Mouse (Mus musculus) liver, embryonic 14.5 days (tissue): Measurements from ENCODE around the gene Sprr1b. TPM values are rescaled to one million over a fixed set of nuclear protein-coding genes. Genes with fewer than 3 reads are reported as not detected.
"Not testable (repeated sequence)": the region's sequence is repeated elsewhere in the genome, so short reads cannot be mapped to it uniquely, and the experiment has no call there.

ENCODE experiments used
- ATAC-seq: fragments of 200-750 bp; cut with Nextera tagmentation; 2 replicates; pipeline ENCODE4 v1.8.0; 2017; ENCODE audit warnings: moderate number of reproducible peaks, mild to moderate bottlenecking, moderate library complexity; ENCODE audit not compliant: insufficient read depth
- DNase-seq, 3 experiments: peaks; one replicate each; pipeline ENCODE4 v3.0.0-alpha.2; 2012 to 2013; ENCODE audit warnings: low read depth in 3 of 3, low spot score in 3 of 3
- H3K27ac ChIP-seq: fragments of 300-500 bp; sonication (generic); 2 replicates; pipeline ENCODE4 v1.5.1; 2014; ENCODE audit warnings: moderate library complexity, mild to moderate bottlenecking, control low read depth, inconsistent platforms
- H3K27me3 ChIP-seq: fragments of 300-500 bp; sonication (generic); 2 replicates; pipeline ENCODE4 v1.6.1; 2014; ENCODE audit warnings: mild to moderate bottlenecking, low read length, moderate library complexity; ENCODE audit not compliant: control insufficient read depth, insufficient read depth
- H3K36me3 ChIP-seq: fragments of 300-500 bp; sonication (generic); replicated peaks from 2 replicates; pipeline ENCODE4 v1.6.1; 2014; ENCODE audit warnings: low read depth; ENCODE audit not compliant: control insufficient read depth, insufficient read depth
- H3K4me1 ChIP-seq, 2 experiments: fragments of 200-500 bp in 1 of 2; fragments of 300-500 bp in 1 of 2; sonication (generic) in 1 of 2; replicated peaks; 2 replicates each; pipeline ENCODE4 v1.6.1; 2012 to 2014; ENCODE audit warnings: antibody characterized with exemption in 1 of 2, inconsistent platforms in 1 of 2, low read length in 1 of 2; ENCODE audit not compliant: control insufficient read depth in 2 of 2, insufficient read depth in 2 of 2
- H3K4me2 ChIP-seq: fragments of 300-500 bp; sonication (generic); 2 replicates; pipeline ENCODE4 v1.6.1; 2014; ENCODE audit warnings: low read depth, mild to moderate bottlenecking, control low read depth, moderate library complexity
- H3K4me3 ChIP-seq, 2 experiments: fragments of 200-500 bp in 1 of 2; fragments of 300-500 bp in 1 of 2; sonication (generic) in 1 of 2; 2 replicates each; pipeline ENCODE4 v1.5.1; 2012 to 2014; ENCODE audit warnings: low read depth in 2 of 2, low read length in 2 of 2, mild to moderate bottlenecking in 2 of 2, control low read depth in 1 of 2, inconsistent platforms in 1 of 2, moderate library complexity in 1 of 2; ENCODE audit not compliant: insufficient read depth in 1 of 2
- H3K9ac ChIP-seq: fragments of 300-500 bp; sonication (generic); replicated peaks from 2 replicates; pipeline ENCODE4 v1.6.1; 2014; ENCODE audit warnings: mild to moderate bottlenecking, control low read depth, moderate library complexity
- H3K9me3 ChIP-seq: fragments of 300-500 bp; sonication (generic); 2 replicates; pipeline ENCODE4 v1.6.1; 2016; ENCODE audit warnings: low read length, mixed read lengths; ENCODE audit not compliant: control insufficient read depth
- CTCF ChIP-seq: IDR thresholded peaks from 2 replicates; pipeline ENCODE4 v1.5.1; 2016; ENCODE audit warnings: antibody characterized with exemption, low read depth, control low read depth
- EP300 ChIP-seq: IDR thresholded peaks from 2 replicates; pipeline ENCODE4 v1.6.1; 2016; ENCODE audit warnings: antibody characterized with exemption, low read depth
- WGBS: fragments of 180-500 bp; shearing (Covaris S2); extraction: QIAGEN DNeasy Blood & Tissue Kit; methylation state at CpG from one replicate; pipeline ENCODE4 v1.1.7; 2014; ENCODE audit not compliant: insufficient replicate concordance; 5-methylcytosine and 5-hydroxymethylcytosine counted together
- polyA plus RNA-seq, 2 experiments: library from polyadenylated mRNA; depleted of rRNA in 1 of 2; stranded (reverse) in 1 of 2; unstranded in 1 of 2; fragments of >200 nt; fragmentation: Nextera tagmentation in 1 of 2; extraction: Ambion mirVana in 1 of 2; gene quantifications; 2 replicates each; pipeline versions ENCODE4 v1.2.1 to v1.2.3; 2012 to 2014

Gene Sprr1b
- polyA plus RNA-seq (2012; rRNA removed) (not detected in 2 replicates), polyA plus RNA-seq (2014; fragmentation: Nextera tagmentation; extraction: Ambion mirVana) (not detected in 2 replicates)

DNA sequence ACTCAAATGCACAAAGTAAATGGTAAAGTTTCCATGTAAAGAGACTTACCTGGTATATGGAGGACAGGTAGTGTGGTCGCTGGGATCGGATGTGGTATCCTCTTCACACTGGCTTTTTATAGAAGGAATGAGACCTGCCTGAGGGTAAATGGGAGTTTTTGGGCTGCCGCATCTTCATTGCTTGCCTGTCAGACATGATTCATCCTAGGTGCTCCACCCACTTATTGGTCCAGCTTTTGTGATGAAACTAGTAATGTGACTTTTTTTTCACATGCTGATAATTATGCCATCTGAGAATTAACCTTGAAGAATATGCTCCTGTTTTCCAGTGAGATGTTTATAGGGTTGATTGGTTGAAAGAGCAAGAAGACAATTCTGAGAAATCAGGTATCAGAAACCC, at the start of gene Sprr1b:
Gene Sprr1b, minus strand, starts transcription at position 101 of the 400 bp plus-strand sequence.
- H3K27ac ChIP-seq, result no peak within 1 kb of the TSS
- H3K4me2 ChIP-seq, result no peak within 1 kb of the TSS
- WGBS, result 80% methylated on average over 3 of the region's 3 CpGs
- H3K9me3 ChIP-seq, result no peaks in the 10 kb centered on the region
- no peaks in the 10 kb centered on the region for H3K36me3 ChIP-seq
- no peak within 1 kb of the TSS for H3K9ac ChIP-seq
- no peak within 1 kb of the TSS for H3K4me3 ChIP-seq
- TF ChIP-seq EP300 (no peak), CTCF (no peak)
- no peak for ATAC-seq
- no peaks in the 10 kb centered on the region for H3K4me1 ChIP-seq
- no peaks in the 10 kb centered on the region for H3K27me3 ChIP-seq
- DNase-seq, result no peak

DNA sequence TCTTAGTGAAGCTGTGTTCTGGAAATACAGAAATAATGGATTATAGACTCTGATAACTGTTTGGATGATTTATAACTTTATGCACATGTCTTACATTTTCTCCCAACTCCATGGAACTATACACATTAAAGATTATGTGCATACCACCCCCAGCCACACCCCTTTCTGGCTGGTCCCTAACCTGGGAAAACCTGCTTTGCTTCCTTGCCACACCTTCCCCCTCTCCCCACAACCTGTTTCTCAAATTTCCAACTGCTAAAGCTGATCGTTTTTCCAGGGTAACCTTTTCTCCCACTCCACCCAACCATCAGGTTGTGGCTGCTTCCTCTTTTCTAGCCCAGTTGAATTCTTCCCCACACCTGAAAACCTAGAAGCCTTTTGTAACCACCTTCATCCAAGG, 47.7 kb upstream of the Sprr1b start:
- Histone ChIP-seq H3K9me3 (no peaks in the 10 kb centered on the region), H3K9ac (no peak overlapping the region), H3K27me3 (no peaks in the 10 kb centered on the region), H3K27ac (no peak overlapping the region), H3K4me1 (no peaks in the 10 kb centered on the region), H3K4me3 (no peak overlapping the region), H3K4me2 (no peak overlapping the region), H3K36me3 (no peaks in the 10 kb centered on the region)
- no peak for ATAC-seq
- no peak for DNase-seq
- TF ChIP-seq EP300, result no peak
- no peak for TF ChIP-seq CTCF
- WGBS, result 20% methylated on average over 1 of the region's 1 CpGs

DNA sequence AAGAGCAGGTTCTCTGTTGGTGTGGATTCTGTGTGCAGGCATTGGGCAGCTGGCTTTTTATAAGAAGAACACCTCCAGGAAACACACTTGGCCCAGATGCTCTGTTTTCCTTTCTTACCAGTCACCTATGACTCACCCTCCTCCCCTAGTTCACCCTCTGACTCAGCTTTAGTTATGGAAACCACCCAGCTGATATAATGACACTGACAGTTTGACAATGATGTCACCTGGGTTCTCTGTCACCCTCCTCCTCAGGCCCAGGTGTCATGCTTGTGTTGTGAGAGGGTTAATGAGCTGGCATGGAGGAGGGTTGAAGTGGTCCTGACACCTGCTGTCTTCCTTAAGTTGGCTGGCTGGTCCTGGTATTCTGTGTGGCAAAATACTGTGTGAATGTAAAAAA, 47.3 kb upstream of the Sprr1b start, which contains the start of gene Sprr1a:
Gene Sprr1a, minus strand, starts transcription at position 33 of the 400 bp plus-strand sequence.
- H3K9ac ChIP-seq, result no peak within 1 kb of the TSS
- no peak within 1 kb of the TSS for H3K27ac ChIP-seq
- H3K27me3 ChIP-seq, result no peaks in the 10 kb centered on the region
- no peaks in the 10 kb centered on the region for H3K36me3 ChIP-seq
- H3K4me2 ChIP-seq, result no peak within 1 kb of the TSS
- ATAC-seq (no peak), DNase-seq (no peak)
- H3K4me3 ChIP-seq, result no peak within 1 kb of the TSS
- H3K9me3 ChIP-seq, result no peaks in the 10 kb centered on the region
- TF ChIP-seq EP300, result no peak
- TF ChIP-seq CTCF, result no peak
- H3K4me1 ChIP-seq, result no peaks in the 10 kb centered on the region

DNA sequence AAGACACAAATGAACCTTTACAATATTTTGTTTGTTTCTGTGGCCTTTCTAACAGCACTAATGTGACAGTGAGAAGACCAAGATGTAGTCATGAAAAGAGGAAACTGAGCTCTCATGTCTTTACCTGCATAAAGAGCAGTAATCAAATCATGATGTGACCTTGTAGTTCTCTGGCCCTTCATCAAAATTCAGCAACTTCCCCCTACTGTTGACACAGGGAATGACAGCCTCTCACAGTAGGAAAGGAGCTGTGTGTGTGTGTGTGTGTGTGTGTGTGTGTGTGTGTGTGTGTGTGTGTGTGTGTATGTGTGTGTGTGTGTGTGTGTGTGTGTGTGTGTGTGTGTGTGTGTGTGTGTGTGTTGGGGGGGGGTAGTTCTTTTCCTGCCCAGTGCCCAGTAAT, 42.7 kb upstream of the Sprr1b start:
- not testable (repeated sequence) for H3K27ac ChIP-seq, H3K4me3 ChIP-seq, H3K4me1 ChIP-seq, H3K27me3 ChIP-seq, ATAC-seq, H3K36me3 ChIP-seq, H3K4me2 ChIP-seq, H3K9ac ChIP-seq, DNase-seq, H3K9me3 ChIP-seq
- TF ChIP-seq CTCF, result 0 out of 2 replicates have a peak, but pooled peaks have one; percentile 14

DNA sequence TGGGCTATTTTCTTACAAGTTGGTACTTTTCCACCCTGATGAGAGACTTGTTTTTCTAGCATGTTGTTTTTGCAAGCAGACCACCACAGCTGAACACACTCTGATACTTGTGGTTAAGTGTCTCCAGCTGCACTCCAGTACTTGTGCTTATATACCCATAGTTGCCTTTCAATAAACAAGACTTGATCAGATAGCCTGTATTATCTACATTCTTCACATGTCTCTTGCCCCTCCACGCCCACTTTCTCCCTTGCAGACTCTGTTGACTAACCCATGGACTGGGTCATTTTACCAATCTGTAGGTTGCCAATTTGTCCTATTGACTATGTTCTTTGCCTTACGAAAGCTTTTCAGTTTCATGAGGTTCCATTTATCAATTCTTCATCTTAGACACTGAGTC, 31.5 kb upstream of the Sprr1b start:
- Histone ChIP-seq H3K4me3 (no peak overlapping the region), H3K36me3 (no peaks in the 10 kb centered on the region), H3K27me3 (no peaks in the 10 kb centered on the region), H3K4me1 (no peaks in the 10 kb centered on the region), H3K9me3 (no peaks in the 10 kb centered on the region), H3K9ac (no peak overlapping the region), H3K4me2 (no peak overlapping the region), H3K27ac (no peak overlapping the region)
- no peak for TF ChIP-seq CTCF
- TF ChIP-seq EP300, result no peak
- 38% methylated on average over 2 of the region's 2 CpGs for WGBS
- DNase-seq (no peak), ATAC-seq (no peak)

DNA sequence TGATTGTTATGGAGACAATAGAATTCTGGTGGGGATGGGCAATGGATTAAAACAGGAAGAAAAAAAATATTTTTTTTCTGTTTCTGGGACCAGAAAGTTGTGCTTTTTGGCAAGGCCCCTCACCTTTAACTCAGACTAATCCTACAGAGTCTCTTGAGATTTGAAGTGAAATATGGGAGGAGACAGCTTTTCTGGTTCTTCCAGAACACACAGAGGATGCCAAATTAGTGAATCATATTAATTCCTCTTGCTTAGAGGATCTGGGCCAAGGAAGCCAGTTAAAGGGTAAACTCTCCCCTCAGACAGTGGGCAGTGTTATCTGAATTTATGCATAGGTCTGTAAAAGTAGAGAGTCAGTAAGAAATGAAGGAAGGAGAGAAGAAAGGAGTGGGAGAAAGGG, 28.8 kb upstream of the Sprr1b start:
- Histone ChIP-seq H3K9ac (no peak overlapping the region), H3K4me2 (no peak overlapping the region), H3K27me3 (no peaks in the 10 kb centered on the region), H3K4me3 (no peak overlapping the region), H3K4me1 (no peaks in the 10 kb centered on the region), H3K9me3 (no peaks in the 10 kb centered on the region), H3K27ac (no peak overlapping the region), H3K36me3 (no peaks in the 10 kb centered on the region)
- DNase-seq, result no peak
- TF ChIP-seq CTCF (no peak), EP300 (no peak)
- no peak for ATAC-seq
